Mouse (Mus musculus): ENCODE results near the gene Cmtm5.

DNA sequence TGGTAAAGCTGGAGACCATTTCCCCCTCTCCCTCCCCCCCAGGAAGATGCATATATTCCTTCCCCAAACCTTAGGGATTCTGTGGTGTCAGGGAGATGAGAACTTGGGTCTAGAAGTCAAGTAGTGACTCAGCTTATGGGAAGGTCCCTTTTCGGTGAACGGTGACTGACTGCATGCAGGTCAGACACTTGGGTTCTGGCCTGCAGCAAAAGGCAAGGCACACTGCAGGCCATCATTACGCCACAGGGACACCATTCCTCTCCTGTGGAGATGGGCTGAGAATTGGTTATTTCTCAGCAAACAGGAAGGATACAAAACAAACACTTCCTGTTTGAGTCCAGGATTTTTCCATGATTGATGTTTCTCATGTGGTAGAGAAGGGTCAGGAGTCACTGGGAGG lies 23.1 kb downstream of the Cmtm5 start:
- TF ChIP-seq EP300 (IDR thresholded peaks at IDR 0.05; ENCODE audit: low read depth) (peak; percentile 94), CTCF (IDR thresholded peaks at IDR 0.05; ENCODE audit: low read depth) (no peak)
